Mouse (Mus musculus) myocyte (in vitro differentiated cells): ENCODE results near the gene Btbd35f10.
"Not testable (repeated sequence)": the region's sequence is repeated elsewhere in the genome, so short reads cannot be mapped to it uniquely, and the experiment has no call there.

ENCODE experiments used
- CEBPB ChIP-seq: IDR thresholded peaks from 2 replicates; pipeline ENCODE4 v1.6.1; 2011; ENCODE audit warnings: mild to moderate bottlenecking, moderate library complexity; ENCODE audit not compliant: poor library complexity, insufficient read depth, severe bottlenecking
- E2F4 ChIP-seq: IDR thresholded peaks from one replicate; pipeline ENCODE4 v1.6.1; 2011; ENCODE audit warnings: mild to moderate bottlenecking, control low read depth, moderate library complexity; ENCODE audit not compliant: insufficient read depth
- MAX ChIP-seq: IDR thresholded peaks from one replicate; pipeline ENCODE4 v1.6.1; 2011; ENCODE audit warnings: low read depth, mild to moderate bottlenecking, control low read depth
- MYOD1 ChIP-seq, 3 experiments: IDR thresholded peaks; one replicate each; pipeline ENCODE4 v1.6.1; 2011; ENCODE audit warnings: control low read depth in 2 of 3, low read depth in 2 of 3, mild to moderate bottlenecking in 2 of 3, moderate library complexity in 1 of 3; ENCODE audit not compliant: insufficient read length in 2 of 3, control insufficient read depth in 1 of 3
- MYOG ChIP-seq, 3 experiments: IDR thresholded peaks; one replicate each; pipeline ENCODE4 v1.6.1; 2011; ENCODE audit warnings: control low read depth in 2 of 3, low read depth in 2 of 3, mild to moderate bottlenecking in 2 of 3; ENCODE audit not compliant: insufficient read length in 2 of 3, control insufficient read depth in 1 of 3, insufficient read depth in 1 of 3
- POLR2A ChIP-seq: IDR thresholded peaks from one replicate; pipeline ENCODE4 v1.6.1; 2011; ENCODE audit warnings: low read depth, mild to moderate bottlenecking, control low read depth, moderate library complexity; ENCODE audit not compliant: insufficient read length
- REST ChIP-seq: IDR thresholded peaks from one replicate; pipeline ENCODE4 v1.6.1; 2011; ENCODE audit warnings: mild to moderate bottlenecking, control low read depth, moderate library complexity; ENCODE audit not compliant: insufficient read depth, insufficient read length
- TCF12 ChIP-seq: IDR thresholded peaks from one replicate; pipeline ENCODE4 v1.6.1; 2011; ENCODE audit warnings: mild to moderate bottlenecking, control low read depth; ENCODE audit not compliant: poor library complexity, insufficient read depth, severe bottlenecking
- TCF3 ChIP-seq: IDR thresholded peaks from one replicate; pipeline ENCODE4 v1.6.1; 2011; ENCODE audit warnings: low read depth, control low read depth; ENCODE audit not compliant: insufficient read length
- USF1 ChIP-seq: IDR thresholded peaks from one replicate; pipeline ENCODE4 v1.6.1; 2011; ENCODE audit warnings: low read depth, mild to moderate bottlenecking, control low read depth, moderate library complexity

DNA sequence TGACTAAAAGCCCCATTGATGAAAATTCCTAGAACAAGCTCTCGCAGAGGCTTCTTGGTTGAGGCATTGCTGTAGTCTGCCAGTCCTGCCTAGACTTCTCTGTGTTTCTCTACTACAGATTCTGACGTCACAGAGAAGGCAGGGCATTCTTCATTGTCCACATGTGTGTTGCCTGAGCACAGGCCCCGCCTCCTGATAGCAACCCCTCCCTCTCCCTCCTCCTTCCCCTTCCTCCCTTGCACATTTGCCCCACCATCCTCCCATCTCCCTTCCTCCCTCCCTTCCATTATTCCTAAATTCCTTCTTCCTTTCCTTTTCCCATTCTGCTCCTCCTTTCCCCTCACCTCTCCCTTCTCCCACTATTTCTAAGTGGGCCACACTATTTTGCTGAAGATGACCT lies at the start of gene Btbd35f10:
- not testable (repeated sequence) for TF ChIP-seq MYOG (IDR thresholded peaks at IDR 0.05; ENCODE audit: control insufficient read depth in 1 of 3, insufficient read depth in 1 of 3, insufficient read length in 2 of 3, low read depth in 2 of 3); POLR2A; TCF3; TCF12; MYOD1 (IDR thresholded peaks at IDR 0.05; ENCODE audit: control insufficient read depth in 1 of 3, insufficient read length in 2 of 3, low read depth in 2 of 3); CEBPB; MAX; E2F4; USF1; REST
